Mouse (Mus musculus) bone marrow macrophage, adult 2 months (primary cell): Measurements from ENCODE around the gene Olfr1056. TPM values are rescaled to one million over a fixed set of nuclear protein-coding genes. Genes with fewer than 3 reads are reported as not detected.
"Not testable (repeated sequence)": the region's sequence is repeated elsewhere in the genome, so short reads cannot be mapped to it uniquely, and the experiment has no call there.

Source experiments
- H3K27ac ChIP-seq: 2 replicates; pipeline ENCODE4 v1.5.1; 2012; ENCODE audit warnings: low read depth, low read length; ENCODE audit not compliant: insufficient read depth
- H3K4me1 ChIP-seq: 2 replicates; pipeline ENCODE4 v1.6.1; 2012; ENCODE audit warnings: low read length; ENCODE audit not compliant: control insufficient read depth, insufficient read depth
- H3K4me3 ChIP-seq: 2 replicates; pipeline ENCODE4 v1.5.1; 2012; ENCODE audit warnings: mild to moderate bottlenecking, low read length, moderate library complexity; ENCODE audit not compliant: insufficient read depth
- CTCF ChIP-seq: IDR thresholded peaks from 2 replicates; pipeline ENCODE4 v1.5.1; 2012; ENCODE audit warnings: low read depth, mild to moderate bottlenecking, low read length, moderate library complexity
- POLR2A ChIP-seq: IDR thresholded peaks from 2 replicates; pipeline ENCODE4 v1.6.1; 2012; ENCODE audit warnings: mild to moderate bottlenecking, low read depth, low read length, borderline replicate concordance
- polyA plus RNA-seq: library from polyadenylated mRNA; stranded (reverse); fragments of >200 nt; gene quantifications from 2 replicates; pipeline ENCODE4 v1.2.4, GENCODE M21; 2012; ENCODE audit not compliant: missing spikeins, insufficient read depth, insufficient read length

Gene Olfr1056
- not detected in 2 replicates for polyA plus RNA-seq

DNA sequence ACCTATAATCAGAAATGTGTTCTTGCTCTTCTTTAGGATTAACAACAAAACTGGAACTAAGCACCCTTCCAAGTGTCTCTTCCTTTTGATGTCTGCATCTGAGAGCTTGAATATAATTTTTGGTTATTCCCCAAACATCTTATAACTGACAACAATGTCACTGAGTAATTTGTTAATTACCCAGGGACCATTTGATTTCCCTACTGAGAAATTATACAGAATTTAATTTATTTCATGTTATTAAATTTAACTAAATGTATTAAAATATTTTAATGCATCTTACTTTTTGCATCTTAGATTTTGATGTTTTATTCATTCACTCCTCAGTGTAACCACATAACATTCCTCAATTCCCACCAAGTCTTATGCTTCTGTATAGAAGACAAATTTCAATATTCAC is at the start of gene Olfr1056:
Gene Olfr1056, minus strand, starts transcription at position 101 of the 400 bp plus-strand sequence.
- Histone ChIP-seq H3K4me3 (no peak within 1 kb of the TSS), H3K4me1 (no peaks in the 10 kb centered on the region), H3K27ac (no peak within 1 kb of the TSS)
- no peak for TF ChIP-seq CTCF
- TF ChIP-seq POLR2A = no peak

DNA sequence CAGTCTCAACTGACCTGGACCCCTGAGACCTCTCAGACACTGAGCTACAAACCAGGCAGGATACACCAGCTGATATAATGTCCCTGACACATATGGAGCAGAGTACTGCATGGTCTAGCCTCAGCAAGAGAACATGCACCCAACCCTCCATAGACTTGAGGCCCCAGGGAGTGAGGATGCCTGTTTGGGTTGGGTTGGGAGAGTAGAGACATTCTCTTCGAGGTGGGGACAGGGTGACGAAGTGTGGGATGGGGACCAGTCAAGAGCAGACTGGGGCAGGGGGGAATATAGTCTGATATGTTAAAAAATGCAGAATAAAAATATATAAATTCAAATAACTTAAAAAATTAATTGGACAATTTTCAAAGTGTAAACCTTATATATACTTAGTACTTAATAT is 32.8 kb upstream of the Olfr1056 start:
- Histone ChIP-seq H3K4me1 (no peaks in the 10 kb centered on the region), H3K4me3 (no peak overlapping the region), H3K27ac (no peak overlapping the region)
- TF ChIP-seq CTCF = no peak
- TF ChIP-seq POLR2A = no peak

DNA sequence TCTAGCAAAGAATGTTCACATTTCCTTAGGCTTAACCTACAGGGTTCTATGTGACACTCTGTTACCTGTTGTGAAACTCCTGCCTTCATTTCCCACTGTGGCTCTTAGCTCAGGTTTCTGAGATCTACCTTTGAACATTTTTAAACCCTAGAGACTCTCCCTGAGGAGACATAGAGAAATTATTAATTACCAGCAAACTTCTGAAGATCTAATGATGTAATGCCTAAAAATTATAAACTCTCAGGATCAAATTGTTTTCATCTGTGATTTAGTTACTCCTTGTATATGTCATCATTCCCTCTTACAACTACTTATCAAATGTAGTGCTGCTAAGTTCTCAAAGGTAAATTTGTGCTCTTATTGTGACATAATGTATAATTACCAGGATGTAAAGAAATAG is 26.2 kb upstream of the Olfr1056 start, which contains the start of gene Olfr1058:
Gene Olfr1058, minus strand, starts transcription at position 101 of the 400 bp plus-strand sequence.
- not testable (repeated sequence) for H3K4me3 ChIP-seq, H3K27ac ChIP-seq

GRCm38 (mm10) chr2:86378293-86378692 is 16.0 kb upstream of the Olfr1056 start, which contains the start of gene Olfr1057:
TSS of gene Olfr1057 (minus strand) at chr2:86378393.
- TF ChIP-seq CTCF = no peak
- Histone ChIP-seq H3K27ac (no peak within 1 kb of the TSS), H3K4me3 (no peak within 1 kb of the TSS), H3K4me1 (no peaks in the 10 kb centered on the region)

More for the DNA sequence above, 26.2 kb upstream of the Olfr1056 start, which contains the start of gene Olfr1058:
- H3K4me1 ChIP-seq = not testable (repeated sequence)

GRCm38 (mm10) chr2:86366342-86366741 is 4.1 kb upstream of the Olfr1056 start:
- not testable (repeated sequence) for H3K4me3 ChIP-seq, H3K4me1 ChIP-seq, H3K27ac ChIP-seq

GRCm38 (mm10) chr2:86351751-86352150 is 10.5 kb downstream of the Olfr1056 start:
- not testable (repeated sequence) for H3K4me1 ChIP-seq, H3K4me3 ChIP-seq, H3K27ac ChIP-seq

- no peak within 1 kb of the TSS for H3K27ac ChIP-seq
- no peak within 1 kb of the TSS for H3K4me3 ChIP-seq
- TF ChIP-seq POLR2A (no peak), CTCF (no peak)
- no peaks in the 10 kb centered on the region for H3K4me1 ChIP-seq
These were observed 12.1 kb downstream of the Olfr1056 start, which contains the start of gene Olfr1055 for GRCm38 (mm10) chr2:86350184-86350583. TSS of gene Olfr1055 (minus strand) at chr2:86350284.

DNA sequence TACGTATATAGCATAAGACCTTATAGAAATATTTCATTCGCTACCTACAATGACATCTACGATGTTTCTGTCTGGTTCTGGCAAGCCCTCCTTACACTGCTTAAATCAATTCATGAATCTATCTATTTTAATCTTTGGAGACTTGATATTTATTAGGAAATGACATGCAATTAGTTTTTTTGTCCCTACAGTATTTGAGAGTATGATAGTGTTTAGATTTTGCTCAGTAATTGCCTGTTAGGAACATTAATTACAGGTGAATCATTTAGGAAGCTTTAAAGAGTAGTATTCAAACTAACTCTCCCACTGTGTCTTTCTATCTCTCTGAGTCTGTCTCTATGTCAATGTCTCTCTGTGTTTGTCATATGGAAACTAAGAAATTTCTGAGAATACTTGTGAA is 26.9 kb downstream of the Olfr1056 start, which contains the start of gene Olfr1054:
Gene Olfr1054, minus strand, starts transcription at position 101 of the 400 bp plus-strand sequence.
- no peaks in the 10 kb centered on the region for H3K4me1 ChIP-seq
- TF ChIP-seq CTCF (no peak), POLR2A (no peak)
- H3K27ac ChIP-seq = no peak within 1 kb of the TSS
- no peak within 1 kb of the TSS for H3K4me3 ChIP-seq

DNA sequence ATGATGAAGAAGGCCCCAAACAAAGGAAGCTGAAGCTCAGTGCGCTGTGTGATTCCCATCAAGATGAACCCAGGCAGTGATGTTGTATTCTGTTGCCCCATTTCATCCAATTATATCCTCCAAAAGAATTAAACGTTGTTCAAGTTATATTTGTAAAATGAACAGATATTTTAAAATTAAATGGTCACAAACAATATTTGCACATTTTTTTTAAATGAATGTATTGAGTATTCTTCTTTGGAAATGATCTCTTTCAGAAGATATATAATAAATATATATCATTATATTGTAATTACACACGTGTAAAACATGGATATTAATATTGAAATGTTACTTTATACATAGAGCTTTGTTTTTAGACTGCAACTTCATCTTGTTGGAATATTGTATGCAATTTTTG is 47.1 kb downstream of the Olfr1056 start, which contains the start of gene Olfr1053:
Gene Olfr1053, minus strand, starts transcription at position 101 of the 400 bp plus-strand sequence.
- TF ChIP-seq CTCF (no peak), POLR2A (no peak)
- Histone ChIP-seq H3K4me1 (no peaks in the 10 kb centered on the region), H3K4me3 (no peak within 1 kb of the TSS)

More for the DNA sequence above, 47.1 kb downstream of the Olfr1056 start, which contains the start of gene Olfr1053:
- H3K27ac ChIP-seq = no peak within 1 kb of the TSS

Other genes with a start within 250 kb of the Olfr1056 start
- gene Olfr1039, start 226.5 kb downstream of the Olfr1056 start, polyA plus RNA-seq = not detected in 2 replicates
- not detected in 2 replicates for gene Olfr1040, start 215.7 kb downstream of the Olfr1056 start, polyA plus RNA-seq
- 0.16 TPM in 1 of 2 replicates, not detected in the other for gene Olfr1042, start 200.6 kb downstream of the Olfr1056 start, polyA plus RNA-seq
- not detected in 2 replicates for gene Olfr1043, start 194.9 kb downstream of the Olfr1056 start, polyA plus RNA-seq
- not detected in 2 replicates for gene Olfr1044, start 184.6 kb downstream of the Olfr1056 start, polyA plus RNA-seq
- gene Olfr52, start 176.8 kb downstream of the Olfr1056 start, polyA plus RNA-seq = not detected in 2 replicates
- not detected in 2 replicates for gene Olfr1045, start 159.5 kb downstream of the Olfr1056 start, polyA plus RNA-seq
- gene Olfr1046, start 143.2 kb downstream of the Olfr1056 start, polyA plus RNA-seq = not detected in 2 replicates
- gene Olfr1047, start 131.1 kb downstream of the Olfr1056 start, polyA plus RNA-seq = not detected in 2 replicates
- gene Olfr1048, start 122.2 kb downstream of the Olfr1056 start, polyA plus RNA-seq = not detected in 2 replicates
- gene Olfr1049, start 104.1 kb downstream of the Olfr1056 start, polyA plus RNA-seq = not detected in 2 replicates
- 0.28 TPM in 1 of 2 replicates, not detected in the other for gene Olfr1051, start 83.4 kb downstream of the Olfr1056 start, polyA plus RNA-seq
- gene Olfr1052, start 70.0 kb downstream of the Olfr1056 start, polyA plus RNA-seq = not detected in 2 replicates
- gene Olfr1053, start 47.2 kb downstream of the Olfr1056 start, polyA plus RNA-seq = not detected in 2 replicates
- not detected in 2 replicates for gene Olfr1054, start 27.0 kb downstream of the Olfr1056 start, polyA plus RNA-seq
- not detected in 2 replicates for gene Olfr1055, start 12.2 kb downstream of the Olfr1056 start, polyA plus RNA-seq
- gene Olfr1057, start 15.9 kb upstream of the Olfr1056 start, polyA plus RNA-seq = not detected in 2 replicates
- gene Olfr1058, start 26.1 kb upstream of the Olfr1056 start, polyA plus RNA-seq = not detected in 2 replicates
- not detected in 2 replicates for gene Olfr1061, start 51.6 kb upstream of the Olfr1056 start, polyA plus RNA-seq
- 0.24 TPM in 1 of 2 replicates, not detected in the other for gene Olfr1062, start 64.3 kb upstream of the Olfr1056 start, polyA plus RNA-seq
- not detected in 2 replicates for gene Olfr1065, start 88.1 kb upstream of the Olfr1056 start, polyA plus RNA-seq
- not detected in 2 replicates for gene Olfr1066, start 93.8 kb upstream of the Olfr1056 start, polyA plus RNA-seq
- not detected in 2 replicates for gene Olfr228, start 124.9 kb upstream of the Olfr1056 start, polyA plus RNA-seq
- gene Olfr1076, start 146.0 kb upstream of the Olfr1056 start, polyA plus RNA-seq = not detected in 2 replicates
- gene Olfr1079, start 180.0 kb upstream of the Olfr1056 start, polyA plus RNA-seq = not detected in 2 replicates
- gene Olfr1080, start 195.8 kb upstream of the Olfr1056 start, polyA plus RNA-seq = 0.84 TPM in 1 of 2 replicates, not detected in the other
- not detected in 2 replicates for gene Olfr1082, start 236.5 kb upstream of the Olfr1056 start, polyA plus RNA-seq